Mouse (Mus musculus) midbrain, postnatal 0 days (tissue): ENCODE measurements around the gene Fam166a. TPM values are rescaled to one million over a fixed set of nuclear protein-coding genes. Genes with fewer than 3 reads are reported as not detected.

Experiments used
- ATAC-seq: fragments of 200-750 bp; cut with Nextera tagmentation; 2 replicates; pipeline ENCODE4 v1.8.0; 2017; ENCODE audit warnings: moderate number of reproducible peaks, mild to moderate bottlenecking, moderate TSS enrichment, moderate library complexity; ENCODE audit not compliant: low FRiP score
- DNase-seq: peaks from one replicate; pipeline ENCODE4 v3.0.0-alpha.2; 2015; ENCODE audit warnings: low spot score
- H3K27ac ChIP-seq: fragments of 300-500 bp; sonication (generic); 2 replicates; pipeline ENCODE4 v1.5.1; 2014; ENCODE audit warnings: low read depth, mild to moderate bottlenecking, low read length, mixed read lengths
- H3K27me3 ChIP-seq: fragments of 300-500 bp; sonication (generic); 2 replicates; pipeline ENCODE4 v1.6.1; 2014; ENCODE audit warnings: low read length, control low read depth, mixed read lengths; ENCODE audit not compliant: insufficient read depth
- H3K36me3 ChIP-seq: fragments of 300-500 bp; sonication (generic); 2 replicates; pipeline ENCODE4 v1.6.1; 2014; ENCODE audit warnings: low read length, control low read depth, mixed read lengths; ENCODE audit not compliant: insufficient read depth
- H3K4me1 ChIP-seq: fragments of 300-500 bp; sonication (generic); 2 replicates; pipeline ENCODE4 v1.6.1; 2014; ENCODE audit warnings: mild to moderate bottlenecking, control low read depth, antibody characterized with exemption, low read length, mixed read lengths; ENCODE audit not compliant: insufficient read depth
- H3K4me2 ChIP-seq: fragments of 300-500 bp; sonication (generic); 2 replicates; pipeline ENCODE4 v1.6.1; 2014; ENCODE audit warnings: low read depth, mild to moderate bottlenecking, low read length, mixed read lengths; ENCODE audit not compliant: poor library complexity, severe bottlenecking
- H3K4me3 ChIP-seq: fragments of 300-500 bp; sonication (generic); 2 replicates; pipeline ENCODE4 v1.5.1; 2014; ENCODE audit warnings: low read depth, mild to moderate bottlenecking, low read length, moderate library complexity
- H3K9ac ChIP-seq: fragments of 300-500 bp; sonication (generic); replicated peaks from 2 replicates; pipeline ENCODE4 v1.6.1; 2014; ENCODE audit warnings: mild to moderate bottlenecking, low read length, moderate library complexity, mixed read lengths; ENCODE audit not compliant: poor library complexity, severe bottlenecking
- H3K9me3 ChIP-seq: fragments of 300-500 bp; sonication (generic); 2 replicates; pipeline ENCODE4 v1.6.1; 2016; ENCODE audit warnings: low read length, control low read depth
- CTCF ChIP-seq: IDR thresholded peaks from 2 replicates; pipeline ENCODE4 v1.5.1; 2016; ENCODE audit warnings: antibody characterized with exemption, mild to moderate bottlenecking
- WGBS: fragments of 180-500 bp; shearing (Covaris S2); extraction: QIAGEN DNeasy Blood & Tissue Kit; methylation state at CpG from one replicate; pipeline ENCODE4 v1.1.7; 2014; 5-methylcytosine and 5-hydroxymethylcytosine counted together
- polyA plus RNA-seq: library from polyadenylated mRNA; unstranded; fragments of >200 nt; fragmentation: Nextera tagmentation; extraction: Ambion mirVana; gene quantifications from 2 replicates; pipeline ENCODE4 v1.2.1, GENCODE M21; 2015
- total RNA-seq: library from RNA; depleted of rRNA; stranded (reverse); fragments of >200 nt; gene quantifications from 2 replicates; pipeline ENCODE4 v1.2.3, GENCODE M21; 2014

Gene Fam166a
- total and polyA plus RNA-seq, 2 experiments from 2014 or later: not detected

GRCm38 (mm10) chr2:25178285-25178972, 40.1 kb upstream of the Fam166a start:
- no peaks in the 10 kb centered on the region for H3K9me3 ChIP-seq
- DNase-seq (peak; percentile 64), ATAC-seq (0 out of 2 replicates have a peak, but pooled peaks have one; percentile 17)
- 0 out of 2 replicates have a peak overlapping the region, but pooled peaks have one; percentile 7 for H3K4me2 ChIP-seq
- H3K4me1 ChIP-seq: peaks cover 13% of the 10 kb centered on the region; the same call in 1 of the 2 replicates
- H3K27ac ChIP-seq: peak overlapping the region; percentile 57
- 20% methylated on average over 10 of the region's 10 CpGs for WGBS
- H3K9ac ChIP-seq: no peak overlapping the region; the same call in 1 of the 2 replicates
- no peaks in the 10 kb centered on the region for H3K36me3 ChIP-seq
- no peak for TF ChIP-seq CTCF
- no peak overlapping the region for H3K4me3 ChIP-seq
- H3K27me3 ChIP-seq: no peaks in the 10 kb centered on the region

GRCm38 (mm10) chr2:25179566-25180217, 38.9 kb upstream of the Fam166a start:
- H3K9me3 ChIP-seq: no peaks in the 10 kb centered on the region
- TF ChIP-seq CTCF: no peak
- DNase-seq (no peak), ATAC-seq (no peak)
- H3K4me3 ChIP-seq: peak overlapping the region; percentile 49; the same call in 1 of the 2 replicates
- no peak overlapping the region for H3K9ac ChIP-seq
- no peaks in the 10 kb centered on the region for H3K27me3 ChIP-seq
- peaks cover 13% of the 10 kb centered on the region; the same call in 1 of the 2 replicates for H3K4me1 ChIP-seq
- 35% methylated on average over 15 of the region's 15 CpGs for WGBS
- peak overlapping the region; percentile 57 for H3K4me2 ChIP-seq
- peak overlapping the region; percentile 48 for H3K27ac ChIP-seq
- no peaks in the 10 kb centered on the region for H3K36me3 ChIP-seq

- ATAC-seq (peak; percentile 90), DNase-seq (peak; percentile 94)
- TF ChIP-seq CTCF: peak; percentile 73
- Histone ChIP-seq H3K27ac (peak within 1 kb of the TSS; percentile 52), H3K36me3 (no peaks in the 10 kb centered on the region), H3K27me3 (no peaks in the 10 kb centered on the region), H3K9ac (peak within 1 kb of the TSS; percentile 54), H3K4me3 (peak within 1 kb of the TSS; percentile 49), H3K9me3 (no peaks in the 10 kb centered on the region), H3K4me2 (peak within 1 kb of the TSS; percentile 57), H3K4me1 (peaks cover 13% of the 10 kb centered on the region; the same call in 1 of the 2 replicates)
- under 1% methylated on average over 31 of the region's 35 CpGs for WGBS
These were observed 38.1 kb upstream of the Fam166a start, which contains the start of gene Nrarp for GRCm38 (mm10) chr2:25180478-25180903. Gene Nrarp (plus strand): TSS chr2:25180758.

- Histone ChIP-seq H3K27me3 (no peaks in the 10 kb centered on the region), H3K4me1 (peaks cover 13% of the 10 kb centered on the region; the same call in 1 of the 2 replicates), H3K9me3 (no peaks in the 10 kb centered on the region), H3K4me2 (peak overlapping the region; percentile 57), H3K9ac (peak overlapping the region; percentile 54), H3K36me3 (no peaks in the 10 kb centered on the region), H3K27ac (peak overlapping the region; percentile 52), H3K4me3 (peak overlapping the region; percentile 49)
- DNase-seq (peak; percentile 56), ATAC-seq (0 out of 2 replicates have a peak, but pooled peaks have one; percentile 4)
- under 1% methylated on average over 86 of the region's 100 CpGs for WGBS
- TF ChIP-seq CTCF: 0 out of 2 replicates have a peak, but pooled peaks have one; percentile 27
These were observed 37.3 kb upstream of the Fam166a start for GRCm38 (mm10) chr2:25180973-25181890.

- WGBS: under 1% methylated on average over 17 of the region's 17 CpGs
- 0 out of 2 replicates have a peak overlapping the region, but pooled peaks have one; percentile 52 for H3K27ac ChIP-seq
- H3K9me3 ChIP-seq: no peaks in the 10 kb centered on the region
- TF ChIP-seq CTCF: no peak
- H3K36me3 ChIP-seq: no peaks in the 10 kb centered on the region
- H3K4me1 ChIP-seq: peaks cover 8% of the 10 kb centered on the region; the same call in 1 of the 2 replicates
- ATAC-seq (no peak), DNase-seq (no peak)
- no peaks in the 10 kb centered on the region for H3K27me3 ChIP-seq
- peak overlapping the region; percentile 57 for H3K4me2 ChIP-seq
- peak overlapping the region; percentile 54; the same call in 1 of the 2 replicates for H3K9ac ChIP-seq
- peak overlapping the region; percentile 49 for H3K4me3 ChIP-seq
These were observed 36.6 kb upstream of the Fam166a start for GRCm38 (mm10) chr2:25181891-25182397.
